Mouse (Mus musculus): ENCODE measurements around the gene E130114P18Rik. TPM values are rescaled to one million over a fixed set of nuclear protein-coding genes. Genes with fewer than 3 reads are reported as not detected.

Gene E130114P18Rik
- total and polyA plus RNA-seq, 2 experiments from 2014 or later = 15.2 to 19.3 TPM

DNA sequence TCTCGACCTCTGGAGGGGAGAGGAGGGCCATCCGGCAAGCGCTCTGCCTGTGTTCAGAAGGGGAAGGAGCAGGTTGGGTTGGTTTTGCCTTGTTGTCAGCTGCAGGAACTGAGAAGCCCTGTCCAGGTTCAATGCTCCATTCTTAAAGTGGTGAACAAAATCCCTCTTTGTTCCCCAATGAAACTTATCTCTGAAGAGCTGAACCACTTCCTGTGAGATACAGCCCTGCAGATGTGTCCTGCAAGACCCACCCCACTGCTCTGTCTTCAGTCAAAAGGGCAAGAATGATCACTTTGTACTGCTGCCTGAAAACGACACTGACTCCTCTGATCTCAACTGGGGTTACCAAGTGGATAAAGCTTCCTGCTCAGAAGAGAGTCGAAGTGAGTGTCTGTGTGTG lies 233.9 kb downstream of the E130114P18Rik start:
- DNase-seq (no peak), ATAC-seq (peak; percentile 61)
- H3K36me3 ChIP-seq (ENCODE audit: insufficient read depth) = no peaks in the 10 kb centered on the region
- no peak overlapping the region for H3K27ac ChIP-seq (ENCODE audit: low read depth, low read length)
- no peak for TF ChIP-seq CTCF (IDR thresholded peaks at IDR 0.05; ENCODE audit: low read depth)
- WGBS = 56% methylated on average over 5 of the region's 5 CpGs
- no peak overlapping the region for H3K9ac ChIP-seq
- H3K4me2 ChIP-seq (ENCODE audit: low read depth) = no peak overlapping the region
- H3K27me3 ChIP-seq (ENCODE audit: insufficient read depth, low read length) = no peaks in the 10 kb centered on the region
- no peaks in the 10 kb centered on the region for H3K4me1 ChIP-seq (ENCODE audit: insufficient read depth)
- H3K9me3 ChIP-seq (ENCODE audit: low read length) = no peaks in the 10 kb centered on the region
- no peak overlapping the region for H3K4me3 ChIP-seq (ENCODE audit: low read depth, low read length)

DNA sequence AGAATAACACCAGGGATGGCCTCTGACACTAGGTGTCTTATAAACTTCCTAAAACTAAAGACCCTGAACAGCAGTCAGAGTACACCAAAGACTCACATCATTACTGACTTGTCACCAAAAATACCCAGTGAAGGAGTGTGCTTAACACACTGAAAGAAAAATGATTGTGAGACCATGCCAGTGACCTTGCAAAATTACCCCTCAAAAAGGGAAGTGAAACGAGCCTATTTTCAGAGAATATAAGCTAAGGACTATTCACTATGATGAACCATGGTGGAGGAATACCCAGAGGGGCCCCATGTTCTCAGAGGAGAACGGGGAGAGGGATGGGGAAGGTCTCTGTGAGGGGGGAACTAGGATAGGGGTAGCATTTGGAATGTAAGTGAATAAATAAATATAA lies 245.8 kb downstream of the E130114P18Rik start:
- Histone ChIP-seq H3K9me3 (ENCODE audit: low read length) (no peaks in the 10 kb centered on the region), H3K27ac (ENCODE audit: low read depth, low read length) (no peak overlapping the region), H3K4me1 (ENCODE audit: insufficient read depth) (no peaks in the 10 kb centered on the region), H3K9ac (no peak overlapping the region), H3K4me3 (ENCODE audit: low read depth, low read length) (no peak overlapping the region), H3K36me3 (ENCODE audit: insufficient read depth) (no peaks in the 10 kb centered on the region), H3K27me3 (ENCODE audit: insufficient read depth, low read length) (no peaks in the 10 kb centered on the region), H3K4me2 (ENCODE audit: low read depth) (no peak overlapping the region)
- TF ChIP-seq CTCF (IDR thresholded peaks at IDR 0.05; ENCODE audit: low read depth) = no peak
- ATAC-seq (no peak), DNase-seq (no peak)
- WGBS = 69% methylated on average over 2 of the region's 2 CpGs

DNA sequence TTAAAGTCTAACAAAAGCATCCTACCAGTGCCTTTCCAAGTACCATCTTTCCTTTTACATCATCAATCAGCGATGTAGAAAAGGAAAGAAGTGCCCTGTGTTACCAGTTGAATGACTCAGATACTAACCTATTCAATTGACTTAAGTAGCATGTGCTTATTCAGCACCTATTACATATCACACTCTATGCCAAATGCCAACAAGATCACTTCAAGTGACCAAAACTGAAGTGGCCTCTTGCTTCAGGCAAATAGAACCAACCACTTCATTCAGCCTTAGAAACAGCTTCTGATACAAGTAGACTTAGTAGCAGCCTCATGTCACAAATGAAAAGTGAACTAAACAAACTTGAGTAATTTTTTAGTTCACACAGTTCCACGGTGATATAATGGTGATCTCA lies 249.4 kb downstream of the E130114P18Rik start:
- no peak overlapping the region for H3K4me3 ChIP-seq (ENCODE audit: low read depth, low read length)
- no peak overlapping the region for H3K9ac ChIP-seq
- H3K27me3 ChIP-seq (ENCODE audit: insufficient read depth, low read length) = no peaks in the 10 kb centered on the region
- no peak overlapping the region for H3K27ac ChIP-seq (ENCODE audit: low read depth, low read length)
- DNase-seq = no peak
- no peak for TF ChIP-seq CTCF (IDR thresholded peaks at IDR 0.05; ENCODE audit: low read depth)
- no peaks in the 10 kb centered on the region for H3K36me3 ChIP-seq (ENCODE audit: insufficient read depth)
- no peak for ATAC-seq
- no peaks in the 10 kb centered on the region for H3K9me3 ChIP-seq (ENCODE audit: low read length)
- H3K4me1 ChIP-seq (ENCODE audit: insufficient read depth) = no peaks in the 10 kb centered on the region
- 80% methylated on average over 2 of the region's 2 CpGs for WGBS
- H3K4me2 ChIP-seq (ENCODE audit: low read depth) = no peak overlapping the region

Other genes starting within 250 kb of the E130114P18Rik start
- gene Nfia, start 5.3 kb downstream of the E130114P18Rik start, total RNA-seq (2014; rRNA removed) = 44.1 and 51.2 TPM in 2 replicates
- gene Nfia, start 5.3 kb downstream of the E130114P18Rik start, polyA plus RNA-seq (2015; fragmentation: Nextera tagmentation; extraction: Ambion mirVana) = 38.2 and 57.5 TPM in 2 replicates

Measured in forebrain, postnatal 0 days (tissue).